Mouse (Mus musculus): ENCODE measurements around the gene Miox.

Gene Miox

DNA sequence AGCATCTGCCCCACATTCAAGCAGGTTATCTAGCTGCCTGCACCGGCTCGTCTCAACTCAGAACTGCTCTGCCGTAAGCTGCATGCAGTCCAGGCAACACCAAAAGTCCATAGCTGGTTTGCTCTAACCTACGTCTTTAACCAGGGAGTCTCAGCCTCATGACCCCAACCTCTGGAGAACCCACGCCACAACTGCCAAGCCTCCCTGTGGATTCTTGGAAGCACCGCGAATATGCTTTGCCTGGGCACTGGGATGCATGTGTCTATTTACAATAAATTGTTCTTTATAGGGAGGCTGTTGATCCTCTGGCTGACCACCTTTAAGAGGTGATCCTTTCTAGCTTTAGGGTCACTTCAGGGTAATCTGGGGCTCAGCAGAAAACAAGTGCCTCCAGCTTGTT, 38.3 kb downstream of the Miox start:
- no peak for DNase-seq

DNA sequence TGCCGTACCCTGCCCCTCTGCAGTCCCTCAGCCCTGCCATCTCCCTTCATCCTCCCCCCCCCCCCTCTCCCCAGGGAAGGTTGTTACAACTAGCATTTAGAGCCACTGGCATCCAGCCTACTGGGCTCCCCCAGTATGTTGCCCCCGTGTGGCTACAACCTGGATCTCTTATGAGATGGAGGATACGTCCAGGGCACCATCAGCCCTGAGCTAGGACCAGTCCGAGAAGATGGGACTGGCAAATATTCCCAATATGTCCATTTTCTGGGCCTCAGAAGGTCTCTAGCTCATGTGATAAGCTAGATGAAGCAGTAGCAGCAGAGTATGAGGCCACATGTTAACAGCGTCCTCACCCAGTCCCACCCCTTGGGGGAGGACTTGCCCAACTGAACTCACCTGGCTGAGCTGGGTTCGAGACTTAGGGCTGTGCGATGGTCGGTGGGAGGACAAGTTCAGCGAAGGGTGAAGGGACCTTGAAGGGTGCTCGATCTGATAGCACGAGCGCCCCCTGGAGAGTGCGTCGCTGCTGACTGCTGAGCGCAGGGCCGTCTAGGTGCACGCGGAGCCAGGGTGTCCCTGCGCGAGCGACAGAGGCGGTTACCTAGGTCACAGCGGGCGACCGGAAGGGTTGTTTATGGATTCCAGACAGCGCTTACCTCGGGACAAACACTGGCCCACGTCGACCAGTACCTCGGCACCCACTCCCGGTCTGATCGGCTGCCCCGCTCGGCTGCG, 39.0 kb downstream of the Miox start:
- DNase-seq = peak; percentile 91

DNA sequence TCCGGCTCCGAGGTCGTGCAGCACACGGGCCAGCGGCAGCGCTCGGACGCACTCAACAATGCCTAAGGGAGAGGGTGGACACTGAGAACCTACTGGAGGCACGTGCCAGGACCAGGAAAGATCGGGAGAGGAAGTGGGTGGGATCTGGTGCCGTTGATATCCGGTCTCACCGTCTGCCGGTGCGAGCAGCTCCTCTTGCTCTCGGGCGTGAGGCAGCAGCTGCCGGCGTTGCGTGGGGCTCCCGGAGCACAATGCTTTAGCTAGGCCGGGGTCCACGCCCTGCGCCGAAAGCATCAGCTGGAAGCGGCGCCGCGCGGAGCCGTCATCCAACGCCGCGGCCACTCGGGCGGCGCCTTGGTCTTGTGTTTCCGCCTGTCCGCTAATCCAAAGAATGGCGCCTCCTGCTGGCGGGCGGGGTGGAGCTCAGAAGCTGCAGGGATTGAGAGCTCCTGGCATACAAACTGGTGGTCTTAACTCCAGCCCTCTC, 39.6 kb downstream of the Miox start, which contains the start of gene Sco2:
Gene Sco2 (minus strand): TSS at position 85 of the 487 bp plus-strand sequence.
- DNase-seq = peak; percentile 93

DNA sequence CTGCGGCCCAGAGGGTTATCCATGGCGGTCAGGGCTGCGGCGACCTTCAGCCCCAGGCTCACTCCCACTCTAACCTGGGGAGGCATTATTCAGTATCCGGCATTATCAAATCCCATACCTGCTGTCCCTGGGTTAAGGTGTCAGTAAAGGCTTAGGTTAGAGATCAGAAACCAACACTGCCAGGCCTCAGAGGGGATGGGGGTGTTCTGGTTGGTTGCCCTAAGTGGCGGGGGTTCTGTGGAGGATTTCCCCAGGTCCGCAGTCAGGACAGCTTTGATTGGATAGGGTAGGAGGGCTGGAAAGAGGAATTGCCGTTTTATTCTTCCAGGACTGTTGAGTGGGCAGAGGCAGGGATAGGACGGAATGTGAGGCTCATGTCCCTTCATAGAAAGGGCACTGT, 40.1 kb downstream of the Miox start:
- no peak for DNase-seq

DNA sequence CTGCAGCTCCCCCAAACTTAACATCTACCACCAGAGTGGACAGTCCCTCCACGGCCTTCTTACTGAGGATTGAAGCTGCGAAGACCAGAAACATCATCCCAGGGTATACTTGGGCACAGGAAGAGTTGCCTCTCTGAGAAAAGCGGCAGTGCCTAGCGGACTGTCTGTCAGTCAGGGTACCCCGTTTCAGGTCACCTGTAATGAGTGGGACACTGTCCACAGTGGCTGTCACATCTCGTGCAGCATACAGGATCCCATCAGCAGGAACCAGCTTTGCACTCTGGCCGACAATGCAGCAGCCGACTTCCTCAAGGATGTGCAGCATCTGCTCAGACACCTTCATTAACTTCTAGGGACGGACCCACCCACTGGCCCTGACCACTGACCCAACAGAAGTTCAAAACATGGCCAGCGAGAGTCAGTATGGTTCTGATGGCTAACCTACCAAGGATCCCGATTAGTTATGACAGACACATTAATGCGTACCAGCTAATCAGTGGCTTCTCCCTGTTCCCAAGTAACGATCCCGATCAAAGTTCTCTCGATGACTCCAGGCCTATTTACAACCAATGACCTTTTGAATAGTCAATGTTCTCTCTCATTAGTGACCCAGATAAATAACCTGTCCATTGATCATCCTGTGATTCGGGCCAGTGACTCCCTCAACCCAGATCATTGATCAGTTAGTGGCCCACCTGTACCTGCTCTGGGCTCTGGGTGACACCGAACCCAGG, 40.8 kb downstream of the Miox start:
- DNase-seq = no peak

DNA sequence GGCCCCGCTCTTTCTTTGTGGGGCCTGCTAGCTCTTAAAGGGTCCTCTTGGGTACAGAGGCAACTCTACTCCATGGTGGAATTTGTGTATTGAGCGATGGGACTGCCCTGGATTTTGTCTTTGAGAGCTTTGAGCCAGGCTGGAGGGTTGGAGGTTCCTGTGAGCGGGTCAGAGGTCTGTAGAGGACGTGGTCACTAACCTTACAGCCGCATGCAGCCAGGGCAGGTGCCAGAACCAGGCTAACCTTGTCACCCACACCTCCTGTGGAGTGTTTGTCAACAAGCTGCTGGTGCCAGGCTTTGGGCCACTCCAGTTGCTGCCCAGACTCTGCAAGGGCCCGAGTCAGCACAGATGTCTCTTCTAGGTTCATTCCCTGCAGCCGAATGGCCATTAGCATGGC, 41.8 kb downstream of the Miox start:
- no peak for DNase-seq

DNA sequence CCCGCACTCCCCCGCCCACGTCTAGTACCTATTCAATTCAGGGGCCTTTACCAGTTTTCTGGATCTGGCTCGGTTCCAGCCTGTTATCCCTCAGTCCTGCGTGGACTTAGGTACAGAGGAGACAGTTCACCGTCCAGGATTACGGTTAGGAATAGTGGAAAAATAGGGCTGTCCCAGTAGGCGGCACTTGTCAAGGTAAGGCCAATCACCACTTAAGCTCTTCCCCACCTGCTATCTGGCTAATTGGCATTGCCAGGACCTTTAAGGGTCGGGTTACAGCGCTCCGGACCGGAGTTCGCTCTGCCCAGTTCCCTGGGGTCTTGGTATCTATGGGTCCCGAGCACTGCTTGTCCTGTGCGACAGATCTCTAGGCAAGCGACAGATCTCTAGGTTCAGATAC, 42.8 kb downstream of the Miox start, which contains the start of gene Tymp:
Gene Tymp (minus strand): TSS at position 83 of the 400 bp plus-strand sequence.
- DNase-seq = no peak

DNA sequence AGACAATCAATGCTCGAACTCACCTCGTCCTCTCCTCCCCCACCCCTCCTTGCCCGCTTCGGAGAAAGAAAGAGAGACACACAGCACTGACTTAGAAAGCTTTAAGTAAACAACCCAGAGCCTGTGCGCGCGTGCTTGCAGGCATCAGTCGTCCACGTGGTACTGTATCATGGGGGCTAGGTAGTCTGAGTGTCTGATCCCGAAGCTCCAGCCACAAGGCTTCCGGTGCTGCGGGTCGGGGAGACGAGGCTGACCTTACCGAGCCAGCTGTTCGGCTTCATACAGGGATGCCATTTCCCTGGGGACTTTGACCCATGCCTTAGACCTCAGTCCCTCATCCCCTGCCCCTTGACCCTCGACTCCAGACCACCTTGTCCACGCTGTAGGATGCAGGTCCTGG, 43.2 kb downstream of the Miox start:
- no peak for DNase-seq

DNA sequence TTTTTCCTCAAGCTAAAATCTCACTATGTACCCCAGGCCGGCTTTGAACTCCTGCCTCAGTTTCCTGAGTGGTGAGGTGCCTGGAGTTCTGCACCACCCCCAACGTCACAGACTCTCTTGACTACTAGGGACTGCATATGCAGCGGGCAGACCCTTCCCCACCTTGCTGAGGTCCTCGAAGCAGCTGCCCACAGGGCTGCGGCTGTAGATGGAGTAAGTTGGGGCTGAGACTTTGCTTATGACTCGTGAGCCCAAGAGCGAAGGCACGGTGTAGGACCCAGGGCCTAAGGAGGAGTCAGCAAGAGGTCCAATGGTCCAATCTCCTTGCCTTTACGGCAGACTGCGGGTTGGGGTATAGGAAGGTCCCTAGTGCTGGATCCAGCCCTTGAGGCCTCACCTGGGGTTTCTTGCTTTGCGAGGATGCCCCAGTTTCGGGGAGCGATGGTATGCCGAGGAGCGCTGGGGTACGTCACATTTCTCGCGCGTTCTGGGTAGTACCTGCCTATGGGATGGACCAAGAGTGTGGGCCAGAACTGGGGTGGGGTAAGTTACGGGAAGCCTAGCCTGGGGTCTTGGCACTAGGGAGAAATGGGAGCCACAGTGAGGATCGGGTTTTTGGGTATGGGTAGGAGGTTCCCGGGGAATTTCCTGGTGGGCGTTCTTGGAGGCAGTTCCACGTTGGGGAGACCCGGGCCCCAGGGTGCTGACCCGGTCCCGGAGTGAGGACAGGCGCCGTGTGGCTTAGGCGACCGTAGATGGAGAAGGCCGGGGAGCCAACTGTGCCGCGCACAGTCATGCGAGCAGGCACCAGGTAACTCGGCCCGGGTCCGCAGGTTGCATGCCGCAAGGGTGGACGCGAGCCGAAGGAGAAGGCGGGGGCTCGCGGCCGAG, 44.0 kb downstream of the Miox start:
- DNase-seq = no peak

DNA sequence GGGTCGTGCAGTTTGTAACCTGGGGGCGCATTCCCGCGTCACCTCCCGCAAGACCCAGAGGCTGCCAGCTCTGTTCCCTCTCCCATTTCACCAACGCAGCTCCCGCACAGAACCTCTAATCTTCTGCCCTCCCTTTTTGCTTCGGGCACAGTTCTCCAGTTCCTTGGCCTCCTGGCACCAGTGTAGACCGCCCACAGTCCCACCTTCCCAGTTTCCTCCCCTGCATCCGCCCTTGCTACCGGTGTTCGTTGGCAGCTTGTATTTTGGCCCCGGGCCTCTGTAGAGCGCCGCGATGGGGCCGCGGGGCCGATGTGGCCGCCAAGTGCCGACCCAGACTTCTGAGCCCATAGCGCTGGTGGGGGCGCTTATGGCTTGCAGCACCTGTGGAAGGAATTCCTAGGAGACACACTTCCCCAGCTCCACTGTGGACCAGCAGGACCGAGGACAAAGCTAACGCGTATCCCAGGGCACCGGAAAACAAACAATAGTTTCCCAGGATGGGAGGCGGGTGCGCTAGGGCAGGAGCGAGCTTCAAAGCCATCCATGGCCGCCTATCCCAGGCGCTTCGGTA, 44.7 kb downstream of the Miox start, which contains the start of gene Odf3b:
Gene Odf3b (minus strand): TSS at position 452 of the 571 bp plus-strand sequence.
- peak; percentile 53 for DNase-seq

DNA sequence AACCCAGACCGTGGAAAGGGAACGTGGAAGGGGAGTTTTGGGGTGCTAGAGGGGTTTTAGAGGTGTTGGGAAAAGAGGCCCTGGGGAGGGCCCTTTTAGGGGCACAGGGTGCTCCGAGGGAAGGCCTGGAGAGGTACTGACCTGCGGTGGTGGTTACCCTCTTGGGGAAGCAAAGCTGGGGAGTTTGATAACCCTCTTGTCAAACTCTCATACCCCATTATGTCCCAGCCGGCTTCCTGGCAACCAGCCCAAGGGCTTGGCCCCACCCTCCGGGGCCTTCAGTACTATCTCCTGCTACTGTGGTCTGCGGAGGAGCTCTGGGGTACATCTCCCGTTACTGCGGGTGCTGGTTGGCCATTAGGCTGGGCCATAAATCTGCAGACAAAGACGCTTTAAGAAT, 45.2 kb downstream of the Miox start:
- no peak for DNase-seq

DNA sequence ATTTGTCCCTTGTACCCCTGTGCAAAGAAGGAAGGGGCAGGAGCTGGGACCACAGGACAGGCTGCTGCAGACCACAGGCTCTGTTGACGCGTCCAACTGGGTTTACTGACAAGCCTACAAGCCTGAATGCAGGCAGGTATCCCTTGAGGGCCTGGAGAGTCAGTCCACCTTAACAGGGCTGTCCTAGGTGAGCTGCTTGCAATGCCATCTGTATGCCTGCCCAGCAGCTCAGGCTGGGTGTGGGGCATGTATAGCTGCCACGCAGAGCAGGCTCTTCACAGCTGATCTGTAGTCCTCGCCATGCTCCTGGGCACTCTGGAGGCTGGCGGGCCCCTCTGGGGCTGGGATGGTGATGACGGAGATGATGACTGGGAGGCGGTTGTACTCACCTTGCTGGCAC, 50.4 kb downstream of the Miox start, which contains the start of gene Klhdc7b:
Gene Klhdc7b (plus strand): TSS at position 301 of the 400 bp plus-strand sequence.
- no peak for DNase-seq
